ENCODE assay signal across 8 mouse cellular contexts in genomic region chr13:93302846-93303562, GRCm38 (mm10). TPM values are rescaled to one million over a fixed set of nuclear protein-coding genes. Genes with fewer than 3 reads are reported as not detected.
A peak's percentile ranks its signal among the peaks of the same experiment; 100 is the strongest.
DNase-seq lines count a peak whose midpoint lies in the region; ATAC-seq and TF ChIP-seq lines count a peak whose summit lies in the region.

No protein-coding gene starts in this region.

- peak overlapping the region; percentile 57 for H3K4me2 ChIP-seq in intestine, embryonic 16.5 days (ENCODE audit: low read depth, low read length)
- peak overlapping the region; percentile 77 for H3K4me2 ChIP-seq in neural tube, embryonic 15.5 days

- peak overlapping the region; percentile 97 for H3K27ac ChIP-seq in embryonic facial prominence, embryonic 10.5 days (replicated peaks)
- peak overlapping the region; percentile 93 for H3K27ac ChIP-seq in intestine, embryonic 16.5 days (ENCODE audit: low read length)
- H3K27ac ChIP-seq in neural tube, embryonic 15.5 days (replicated peaks), result peak overlapping the region; percentile 100

- H3K4me1 ChIP-seq in lung, adult 2 months (ENCODE audit: control insufficient read depth, insufficient read depth, low read length), result peaks cover 5% of the 10 kb centered on the region
- H3K4me1 ChIP-seq in embryonic facial prominence, embryonic 10.5 days, result peaks cover 32% of the 10 kb centered on the region
- peaks cover 10% of the 10 kb centered on the region for H3K4me1 ChIP-seq in intestine, embryonic 16.5 days (ENCODE audit: control insufficient read depth, insufficient read depth, low read length)
- peaks cover 17% of the 10 kb centered on the region for H3K4me1 ChIP-seq in neural tube, embryonic 15.5 days

- no peaks in the 10 kb centered on the region for H3K27me3 ChIP-seq in embryonic facial prominence, embryonic 10.5 days (replicated peaks; ENCODE audit: low read depth, poor library complexity, severe bottlenecking)
- H3K27me3 ChIP-seq in intestine, embryonic 16.5 days (replicated peaks; ENCODE audit: control insufficient read depth, insufficient read depth, low read length), result no peaks in the 10 kb centered on the region
- H3K27me3 ChIP-seq in neural tube, embryonic 15.5 days (replicated peaks), result no peaks in the 10 kb centered on the region

- DNase-seq in lung, adult 2 months, result no peak
- DNase-seq in lung, adult 18-20 months, result no peak
- DNase-seq in embryonic facial prominence, embryonic 10.5 days (ENCODE audit: low spot score), result no peak
- no peak for DNase-seq in gastrocnemius, postnatal 14 days
- no peak for DNase-seq in natural killer cell, adult 2 months (ENCODE audit: low spot score in 2 of 2)
- DNase-seq in layer of hippocampus, adult 18-20 months (ENCODE audit: low spot score in 2 of 2), result no peak

- TF ChIP-seq CTCF in lung, adult 2 months (IDR thresholded peaks at IDR 0.05; ENCODE audit: insufficient read depth, low read length), result 0 out of 2 replicates have a peak, but pooled peaks have one; percentile 16

- H3K9ac ChIP-seq in intestine, embryonic 16.5 days (ENCODE audit: low read depth, low read length), result peak overlapping the region; percentile 87
- H3K9ac ChIP-seq in neural tube, embryonic 15.5 days (replicated peaks), result peak overlapping the region; percentile 90

- ATAC-seq in intestine, embryonic 16.5 days, result peak; percentile 60
- peak; percentile 67 for ATAC-seq in neural tube, embryonic 15.5 days (ENCODE audit: low FRiP score)

- H3K9me3 ChIP-seq in embryonic facial prominence, embryonic 10.5 days, result no peaks in the 10 kb centered on the region
- H3K9me3 ChIP-seq in intestine, embryonic 16.5 days (ENCODE audit: control insufficient read depth, low read length), result no peaks in the 10 kb centered on the region
- H3K9me3 ChIP-seq in neural tube, embryonic 15.5 days (replicated peaks), result no peaks in the 10 kb centered on the region

- intact Hi-C loops in gastrocnemius, postnatal 14 days (cut with DNase I; ENCODE audit: low total_unique reads), result no loop called here

- no peak for TF ChIP-seq POLR2A in lung, adult 2 months (IDR thresholded peaks at IDR 0.05; ENCODE audit: borderline replicate concordance, extremely low read depth, low read depth, low read length)

- 13% methylated on average over 19 of the region's 19 CpGs for whole genome bisulfite sequencing in lung, adult 2 months
- 14% methylated on average over 19 of the region's 19 CpGs for WGBS in embryonic facial prominence, embryonic 10.5 days
- WGBS in intestine, embryonic 16.5 days, result 10% methylated on average over 19 of the region's 19 CpGs
- WGBS in neural tube, embryonic 15.5 days, result 11% methylated on average over 19 of the region's 19 CpGs

- peak overlapping the region; percentile 89 for H3K4me3 ChIP-seq in lung, adult 2 months (replicated peaks; ENCODE audit: extremely low read depth, low read depth, low read length)
- peak overlapping the region; percentile 80 for H3K4me3 ChIP-seq in embryonic facial prominence, embryonic 10.5 days
- peak overlapping the region; percentile 81 for H3K4me3 ChIP-seq in intestine, embryonic 16.5 days (ENCODE audit: low read length)
- peak overlapping the region; percentile 91 for H3K4me3 ChIP-seq in neural tube, embryonic 15.5 days (replicated peaks)

- H3K36me3 ChIP-seq in embryonic facial prominence, embryonic 10.5 days (replicated peaks), result no peaks in the 10 kb centered on the region
- no peaks in the 10 kb centered on the region for H3K36me3 ChIP-seq in intestine, embryonic 16.5 days (ENCODE audit: control insufficient read depth, insufficient read depth, low read length)
- no peaks in the 10 kb centered on the region for H3K36me3 ChIP-seq in neural tube, embryonic 15.5 days

RNA-seq across cellular contexts. Expression of gene Homer1, which starts 3.6 kb away (rescaled TPM):
- polyA plus RNA-seq in lung, adult 2 months (2012; rRNA removed), result 1.9 and 2.0 TPM in 2 replicates
- 8.6 and 8.7 TPM in 2 replicates for polyA plus RNA-seq in embryonic facial prominence, embryonic 10.5 days (2016; fragmentation: Nextera tagmentation; extraction: Ambion mirVana)
- polyA plus RNA-seq in intestine, embryonic 16.5 days (2015; fragmentation: Nextera tagmentation; extraction: Ambion mirVana), result 2.7 and 3.0 TPM in 2 replicates
- 11.7 and 13.9 TPM in 2 replicates for polyA plus RNA-seq in neural tube, embryonic 15.5 days (2015; fragmentation: Nextera tagmentation; extraction: Ambion mirVana)
- total RNA-seq in gastrocnemius, postnatal 14 days (2021), result 10 to 100 TPM; 63.0 to 65.1 TPM
- total RNA-seq in layer of hippocampus, adult 18-20 months (2021), result 100 to 1,000 TPM; 202 to 215 TPM
